Mouse (Mus musculus): ENCODE measurements around the gene Dnajc12. TPM values are rescaled to one million over a fixed set of nuclear protein-coding genes. Genes with fewer than 3 reads are reported as not detected.

Dnajc12 gene
- total RNA-seq, 1 experiment = 8.4 TPM

GRCm38 (mm10) chr10:63455110-63455878 lies 73.1 kb downstream of the Dnajc12 start:
- DNase-seq (ENCODE audit: low read depth, low spot score) = no peak
- no peaks in the 10 kb centered on the region for H3K36me3 ChIP-seq (ENCODE audit: control insufficient read depth, insufficient read depth, low read length, poor library complexity, severe bottlenecking)
- no peak for TF ChIP-seq CHD2 (IDR thresholded peaks at IDR 0.05; ENCODE audit: low read depth, low read length)
- no peak for TF ChIP-seq HCFC1 (IDR thresholded peaks at IDR 0.05; ENCODE audit: borderline replicate concordance, insufficient read depth, low read length)
- no peak for TF ChIP-seq ZNF384 (IDR thresholded peaks at IDR 0.05; ENCODE audit: low read depth, low read length)
- TF ChIP-seq ZC3H11A (IDR thresholded peaks at IDR 0.05; ENCODE audit: borderline replicate concordance, low read depth, low read length) = no peak
- TF ChIP-seq MAFK (IDR thresholded peaks at IDR 0.05; ENCODE audit: insufficient read depth, low read depth, low read length) = no peak
- no peaks in the 10 kb centered on the region for H3K9me3 ChIP-seq (ENCODE audit: control insufficient read depth, insufficient read depth, low read depth, low read length)
- H3K9ac ChIP-seq (ENCODE audit: insufficient read depth, low read depth, low read length, poor library complexity, severe bottlenecking) = no peak overlapping the region
- H3K4me3 ChIP-seq (ENCODE audit: insufficient read depth in 1 of 2, low read depth in 1 of 2, low read length in 2 of 2, poor library complexity in 1 of 2, severe bottlenecking in 1 of 2) = no peak overlapping the region
- no peak overlapping the region for H3K27ac ChIP-seq (ENCODE audit: insufficient read depth, low read depth, low read length, poor library complexity, severe bottlenecking)
- in situ Hi-C loops (cut with MboI; ENCODE audit: low sequenced_read_pairs in 2 of 2, unreplicated experiment in 2 of 2) = no loop called here
- H3K4me1 ChIP-seq (ENCODE audit: control insufficient read depth in 2 of 2, insufficient read depth in 2 of 2, low read length in 2 of 2, poor library complexity in 1 of 2) = no peaks in the 10 kb centered on the region

DNA sequence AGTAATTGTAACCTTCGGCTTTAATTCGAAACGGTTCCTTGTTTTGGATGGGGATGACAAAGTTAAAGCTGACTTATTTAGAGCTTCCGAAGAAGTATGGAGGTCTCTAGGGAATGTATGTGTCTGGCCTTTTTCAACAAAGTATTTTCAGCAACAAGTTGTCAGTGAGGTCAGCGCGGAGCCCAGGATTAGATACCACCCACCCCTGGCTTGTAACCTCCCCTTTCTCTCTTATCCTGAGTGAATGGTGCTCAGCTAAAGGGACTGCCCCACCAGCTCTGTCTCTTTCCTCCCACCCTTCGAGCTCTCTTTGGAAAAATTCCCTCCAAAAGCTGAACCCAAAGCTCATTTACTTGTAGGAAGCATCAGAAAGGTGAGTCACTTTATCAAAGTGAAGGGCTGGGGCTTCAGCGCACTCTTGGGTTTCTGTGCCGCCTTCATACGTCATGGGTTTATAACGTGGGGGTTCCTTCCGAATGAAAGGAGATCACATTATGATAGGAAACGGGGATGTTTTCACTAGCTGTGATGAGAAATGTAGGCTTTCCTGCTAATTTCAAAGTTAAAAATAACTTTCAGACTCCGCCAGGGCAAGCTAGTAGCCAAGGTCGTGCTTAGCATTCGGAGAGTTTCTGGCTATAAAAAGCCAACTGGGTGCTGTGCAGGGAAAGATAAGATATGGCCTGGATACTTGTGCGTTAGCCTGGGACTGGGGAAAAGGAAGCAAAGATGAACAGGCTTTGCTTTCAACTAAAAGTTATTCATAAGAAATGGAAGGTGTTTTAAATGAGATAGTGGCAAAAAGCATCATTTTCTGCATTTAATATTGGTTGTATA lies 75.3 kb downstream of the Dnajc12 start:
- H3K4me3 ChIP-seq (ENCODE audit: insufficient read depth in 1 of 2, low read depth in 1 of 2, low read length in 2 of 2, poor library complexity in 1 of 2, severe bottlenecking in 1 of 2) = no peak overlapping the region
- H3K9ac ChIP-seq (ENCODE audit: insufficient read depth, low read depth, low read length, poor library complexity, severe bottlenecking) = no peak overlapping the region
- no peaks in the 10 kb centered on the region for H3K9me3 ChIP-seq (ENCODE audit: control insufficient read depth, insufficient read depth, low read depth, low read length)
- no peak for TF ChIP-seq CHD2 (IDR thresholded peaks at IDR 0.05; ENCODE audit: low read depth, low read length)
- no peaks in the 10 kb centered on the region for H3K4me1 ChIP-seq (ENCODE audit: control insufficient read depth in 2 of 2, insufficient read depth in 2 of 2, low read length in 2 of 2, poor library complexity in 1 of 2)
- no peak for DNase-seq (ENCODE audit: low read depth, low spot score)
- in situ Hi-C loops (cut with MboI; ENCODE audit: low sequenced_read_pairs in 2 of 2, unreplicated experiment in 2 of 2) = no loop called here
- no peaks in the 10 kb centered on the region for H3K36me3 ChIP-seq (ENCODE audit: control insufficient read depth, insufficient read depth, low read length, poor library complexity, severe bottlenecking)
- H3K27ac ChIP-seq (ENCODE audit: insufficient read depth, low read depth, low read length, poor library complexity, severe bottlenecking) = no peak overlapping the region

Other genes starting within 250 kb of the Dnajc12 start
- 1.0 and 1.1 TPM in 2 replicates for gene Mypn, start 178.5 kb upstream of the Dnajc12 start, total RNA-seq (2012; rRNA removed)
- 87.9 and 88.3 TPM in 2 replicates for gene Herc4, start 138.6 kb upstream of the Dnajc12 start, total RNA-seq (2012; rRNA removed)
- gene Sirt1, start 739 bp upstream of the Dnajc12 start, total RNA-seq (2012; rRNA removed) = 27.1 and 34.5 TPM in 2 replicates
- 1.7 and 2.2 TPM in 2 replicates for gene Gm7075, start 39.3 kb downstream of the Dnajc12 start, total RNA-seq (2012; rRNA removed)
- gene Ctnna3, start 47.7 kb downstream of the Dnajc12 start, total RNA-seq (2012; rRNA removed) = not detected in 2 replicates

Measured in ES-E14 (cell line).